21 mouse cellular contexts compared by ENCODE assay signal in the genomic region with DNA sequence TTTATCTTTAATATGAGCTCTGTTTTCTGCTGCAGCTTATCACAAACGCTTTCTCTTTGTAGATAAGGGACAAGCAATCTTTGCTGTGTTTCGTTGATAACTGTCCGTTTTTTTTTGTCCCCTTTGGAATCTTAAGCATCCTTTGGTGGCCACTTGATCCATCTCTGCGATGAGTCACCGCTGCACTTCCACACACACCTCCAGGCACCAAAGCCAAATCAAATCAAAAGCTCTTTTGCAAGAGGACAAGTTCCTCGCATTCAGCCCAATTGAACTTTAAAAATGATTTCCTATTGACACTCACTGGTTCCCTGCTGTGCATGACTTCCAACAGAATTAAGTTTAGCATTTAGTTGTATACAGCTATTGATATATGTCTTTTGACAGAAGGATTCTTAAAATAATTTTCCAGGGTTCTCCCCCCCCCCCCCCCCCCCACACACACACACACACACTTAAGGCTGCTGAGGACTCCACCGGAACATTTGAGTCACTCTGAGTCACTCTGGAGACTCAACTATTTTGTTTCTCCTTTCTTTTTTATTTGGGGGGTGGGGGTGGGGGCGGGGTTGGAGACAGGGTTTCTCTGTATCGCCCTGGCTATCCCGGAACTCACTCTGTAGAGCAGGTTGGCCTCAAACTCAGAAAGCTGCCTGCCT. TPM values are rescaled to one million over a fixed set of nuclear protein-coding genes. Genes with fewer than 3 reads are reported as not detected.
A peak's percentile ranks its signal among the peaks of the same experiment; 100 is the strongest.
DNase-seq lines count a peak whose midpoint lies in the region; ATAC-seq and TF ChIP-seq lines count a peak whose summit lies in the region.
"Had no signal": no experiment of that assay in that cellular context is flagged by ENCODE, and none has a peak within 500 bp of the region (broad histone marks: within the 10 kb centered on the region; RNA-seq: fewer than 3 reads in every experiment).

No protein-coding gene starts in this region.

- H3K27ac ChIP-seq in heart, embryonic 11.5 days (ENCODE audit: low read depth, low read length): no peak overlapping the region
- H3K27ac ChIP-seq in ES-Bruce4 (ENCODE audit: insufficient read depth, low read length): no peak overlapping the region
- H3K27ac ChIP-seq in embryonic facial prominence, embryonic 10.5 days (replicated peaks): no peak overlapping the region
- H3K27ac ChIP-seq: embryonic facial prominence, embryonic 15.5 days; left cerebral cortex, adult 2 months; limb, embryonic 10.5 days; liver, embryonic 13.5 days; macrophage; midbrain, embryonic 12.5 days had no signal

- no peaks in the 10 kb centered on the region for H3K27me3 ChIP-seq in heart, embryonic 11.5 days (ENCODE audit: control insufficient read depth, insufficient read depth, low read length)
- H3K27me3 ChIP-seq in ES-Bruce4 (ENCODE audit: control insufficient read depth, insufficient read depth, low read length, poor library complexity, severe bottlenecking): no peaks in the 10 kb centered on the region
- no peaks in the 10 kb centered on the region for H3K27me3 ChIP-seq in embryonic facial prominence, embryonic 10.5 days (replicated peaks; ENCODE audit: low read depth, poor library complexity, severe bottlenecking)
- H3K27me3 ChIP-seq: embryonic facial prominence, embryonic 15.5 days; liver, embryonic 13.5 days; midbrain, embryonic 12.5 days had no signal

- H3K4me2 ChIP-seq in heart, embryonic 11.5 days: peak overlapping the region; percentile 32
- H3K4me2 ChIP-seq: embryonic facial prominence, embryonic 15.5 days; liver, embryonic 13.5 days; midbrain, embryonic 12.5 days had no signal

- TF ChIP-seq EP300 in ES-Bruce4 (IDR thresholded peaks at IDR 0.05; ENCODE audit: insufficient read depth, low read depth, low read length): no peak

- H3K36me3 ChIP-seq in heart, embryonic 11.5 days (ENCODE audit: control insufficient read depth, insufficient read depth, low read length): no peaks in the 10 kb centered on the region
- H3K36me3 ChIP-seq in ES-Bruce4 (ENCODE audit: control insufficient read depth, insufficient read depth, low read length, poor library complexity, severe bottlenecking): no peaks in the 10 kb centered on the region
- peaks cover 3% of the 10 kb centered on the region for H3K36me3 ChIP-seq in embryonic facial prominence, embryonic 10.5 days (replicated peaks)
- H3K36me3 ChIP-seq: embryonic facial prominence, embryonic 15.5 days; limb, embryonic 10.5 days; liver, embryonic 13.5 days had no signal

- no peak for TF ChIP-seq POLR2A in ES-Bruce4 (IDR thresholded peaks at IDR 0.05; ENCODE audit: insufficient read depth, low read length)

- no peaks in the 10 kb centered on the region for H3K9me3 ChIP-seq in heart, embryonic 11.5 days (replicated peaks; ENCODE audit: control insufficient read depth, low read length)
- H3K9me3 ChIP-seq in ES-Bruce4 (replicated peaks; ENCODE audit: control insufficient read depth, insufficient read depth, low read length, poor library complexity, severe bottlenecking): no peaks in the 10 kb centered on the region
- H3K9me3 ChIP-seq in embryonic facial prominence, embryonic 10.5 days: no peaks in the 10 kb centered on the region
- H3K9me3 ChIP-seq: embryonic facial prominence, embryonic 15.5 days; limb, embryonic 10.5 days; liver, embryonic 13.5 days; midbrain, embryonic 12.5 days had no signal

- peaks cover 13% of the 10 kb centered on the region for H3K4me1 ChIP-seq in heart, embryonic 11.5 days (ENCODE audit: control insufficient read depth, insufficient read depth, low read length)
- no peaks in the 10 kb centered on the region for H3K4me1 ChIP-seq in ES-Bruce4 (ENCODE audit: control insufficient read depth, insufficient read depth, low read length)
- no peaks in the 10 kb centered on the region for H3K4me1 ChIP-seq in embryonic facial prominence, embryonic 10.5 days
- H3K4me1 ChIP-seq: embryonic facial prominence, embryonic 15.5 days; limb, embryonic 10.5 days; liver, embryonic 13.5 days; midbrain, embryonic 12.5 days had no signal

- H3K4me3 ChIP-seq in heart, embryonic 11.5 days (ENCODE audit: low read depth, low read length): no peak overlapping the region
- H3K4me3 ChIP-seq in ES-Bruce4 (ENCODE audit: low read depth, low read length): 0 out of 2 replicates have a peak overlapping the region, but pooled peaks have one; percentile 10
- no peak overlapping the region for H3K4me3 ChIP-seq in embryonic facial prominence, embryonic 10.5 days
- H3K4me3 ChIP-seq: embryonic facial prominence, embryonic 15.5 days; left cerebral cortex, adult 2 months; limb, embryonic 10.5 days; liver, embryonic 13.5 days; midbrain, embryonic 12.5 days had no signal

- ATAC-seq in heart, embryonic 11.5 days (replicated peaks; ENCODE audit: insufficient number of reproducible peaks, low FRiP score, low TSS enrichment): 0 out of 2 replicates have a peak, but pooled peaks have one; percentile 14
- ATAC-seq: hindbrain, embryonic 16.5 days had no signal

- no peak for TF ChIP-seq CTCF in ES-Bruce4 (IDR thresholded peaks at IDR 0.05; ENCODE audit: low read depth, low read length)

- 30% methylated on average over 10 of the region's 10 CpGs for WGBS in heart, embryonic 11.5 days (ENCODE audit: insufficient replicate concordance)
- WGBS in embryonic facial prominence, embryonic 10.5 days: 90% methylated on average over 10 of the region's 10 CpGs

- no peak for DNase-seq in heart, adult 8-10 months (ENCODE audit: low spot score)
- DNase-seq in lung, postnatal 25 days (ENCODE audit: low spot score): peak; percentile 4
- DNase-seq in lung, postnatal 14 days: no peak
- peak; percentile 35 for DNase-seq in brain, adult 2 months (ENCODE audit: low read depth, low spot score)
- no peak for DNase-seq in embryo, embryonic 10 days (ENCODE audit: low spot score)
- DNase-seq in embryonic facial prominence, embryonic 10.5 days (ENCODE audit: low spot score): no peak
- DNase-seq: cerebellum, adult 8-10 months; gastrocnemius, postnatal 14 days; kidney, adult 18-20 months; kidney, postnatal 10 days; liver, embryonic 13.5 days; retina, postnatal 1 day; thymus, postnatal 4 days had no signal

- no peak overlapping the region for H3K9ac ChIP-seq in heart, embryonic 11.5 days (ENCODE audit: low read depth, low read length)
- H3K9ac ChIP-seq in ES-Bruce4 (ENCODE audit: low read depth, poor library complexity, severe bottlenecking): no peak overlapping the region
- H3K9ac ChIP-seq: embryonic facial prominence, embryonic 15.5 days; liver, embryonic 13.5 days; midbrain, embryonic 12.5 days had no signal

RNA-seq across cellular contexts. Expression of a gene that starts 52.1 kb away (rescaled TPM):
- polyA plus RNA-seq in heart, embryonic 11.5 days (2014; fragmentation: Nextera tagmentation; extraction: Ambion mirVana): 5.8 and 5.9 TPM in 2 replicates
- total RNA-seq in heart, adult 8-10 months (2022): 10 to 100 TPM in 2 of 4 experiments, 1 to 10 TPM in 2; 8.4 to 11.3 (median 9.8) TPM
- polyA plus RNA-seq in ES-Bruce4 (2011; ENCODE audit: insufficient read depth, insufficient read length, low read depth, missing spikeins): 30.4 and 30.9 TPM in 2 replicates
- polyA plus RNA-seq in embryonic facial prominence, embryonic 10.5 days (2016; fragmentation: Nextera tagmentation; extraction: Ambion mirVana): 6.1 and 6.8 TPM in 2 replicates

Comparison
In these comparisons a context has a peak if more than half of its experiments do, and no peak if none do; other contexts are left out.
1. DNase-seq: peak in lung, postnatal 25 days (single experiment) and brain, adult 2 months (single experiment); none in heart, adult 8-10 months (single experiment), lung, postnatal 14 days (single experiment), embryo, embryonic 10 days (single experiment) and embryonic facial prominence, embryonic 10.5 days (single experiment).